Mouse (Mus musculus) stomach, embryonic 14.5 days (tissue): ENCODE data around the gene Kansl1. TPM values are rescaled to one million over a fixed set of nuclear protein-coding genes. Genes with fewer than 3 reads are reported as not detected.

Experiments used
- ATAC-seq: fragments of 200-750 bp; cut with Nextera tagmentation; 2 replicates; pipeline ENCODE4 v1.8.0; 2017; ENCODE audit warnings: low read depth, moderate TSS enrichment; ENCODE audit not compliant: insufficient number of reproducible peaks, insufficient read depth, low FRiP score
- H3K27ac ChIP-seq: fragments of 300-500 bp; sonication (generic); 2 replicates; pipeline ENCODE4 v1.5.1; 2014; ENCODE audit warnings: mild to moderate bottlenecking, low read length, moderate library complexity, mixed read lengths
- H3K27me3 ChIP-seq: fragments of 300-500 bp; sonication (generic); 2 replicates; pipeline ENCODE4 v1.6.1; 2014; ENCODE audit warnings: low read length, control low read depth, mixed read lengths; ENCODE audit not compliant: control insufficient read depth, insufficient read depth
- H3K36me3 ChIP-seq: fragments of 300-500 bp; sonication (generic); 2 replicates; pipeline ENCODE4 v1.6.1; 2014; ENCODE audit warnings: mild to moderate bottlenecking, control low read depth, low read length, moderate library complexity, mixed read lengths; ENCODE audit not compliant: control insufficient read depth, insufficient read depth
- H3K4me1 ChIP-seq: fragments of 300-500 bp; sonication (generic); 2 replicates; pipeline ENCODE4 v1.6.1; 2014; ENCODE audit warnings: low read length, control low read depth, mixed read lengths; ENCODE audit not compliant: control insufficient read depth, insufficient read depth
- H3K4me2 ChIP-seq: fragments of 300-500 bp; sonication (generic); replicated peaks from 2 replicates; pipeline ENCODE4 v1.6.1; 2014; ENCODE audit warnings: low read depth, low read length, control low read depth
- H3K4me3 ChIP-seq: fragments of 300-500 bp; sonication (generic); 2 replicates; pipeline ENCODE4 v1.5.1; 2014; ENCODE audit warnings: low read depth, low read length, control low read depth
- H3K9ac ChIP-seq: fragments of 300-500 bp; sonication (generic); replicated peaks from 2 replicates; pipeline ENCODE4 v1.6.1; 2014; ENCODE audit warnings: low read depth, mild to moderate bottlenecking, control low read depth, low read length, moderate library complexity, mixed read lengths
- H3K9me3 ChIP-seq: fragments of 300-500 bp; sonication (generic); 2 replicates; pipeline ENCODE4 v1.6.1; 2016; ENCODE audit warnings: low read depth, low read length, control low read depth; ENCODE audit not compliant: control insufficient read depth
- WGBS: fragments of 180-500 bp; shearing (Covaris S2); extraction: QIAGEN DNeasy Blood & Tissue Kit; methylation state at CpG from one replicate; pipeline ENCODE4 v1.1.7; 2014; 5-methylcytosine and 5-hydroxymethylcytosine counted together
- microRNA-seq: library from miRNA; unstranded; fragments of <30 nt; microRNA quantifications from one replicate; pipeline ENCODE4, GENCODE M21; 2016
- polyA plus RNA-seq: library from polyadenylated mRNA; unstranded; fragments of >200 nt; fragmentation: Nextera tagmentation; extraction: Ambion mirVana; gene quantifications from 2 replicates; pipeline ENCODE4 v1.2.1, GENCODE M21; 2014

Kansl1 gene
- polyA plus RNA-seq, 1 experiment from 2014 or later, result 28.1 TPM

- H3K27ac ChIP-seq, result peak overlapping the region; percentile 16; the same call in 1 of the 2 replicates
- 0 out of 2 replicates have a peak, but pooled peaks cover 4% of the 10 kb centered on the region for H3K4me1 ChIP-seq
- WGBS, result 23% methylated on average over 13 of the region's 13 CpGs
- H3K27me3 ChIP-seq, result no peaks in the 10 kb centered on the region
- no peaks in the 10 kb centered on the region for H3K36me3 ChIP-seq
- H3K4me2 ChIP-seq, result no peak overlapping the region
- no peaks in the 10 kb centered on the region for H3K9me3 ChIP-seq
- no peak overlapping the region for H3K4me3 ChIP-seq
- H3K9ac ChIP-seq, result no peak overlapping the region
- ATAC-seq, result peak; percentile 73
These were observed 179.2 kb downstream of the Kansl1 start for GRCm38 (mm10) chr11:104289199-104290031.

GRCm38 (mm10) chr11:104288835-104289198 lies 179.8 kb downstream of the Kansl1 start:
- Histone ChIP-seq H3K27me3 (no peaks in the 10 kb centered on the region), H3K27ac (peak overlapping the region; percentile 3; the same call in 1 of the 2 replicates), H3K4me3 (no peak overlapping the region), H3K4me2 (no peak overlapping the region), H3K9ac (no peak overlapping the region), H3K9me3 (no peaks in the 10 kb centered on the region), H3K36me3 (no peaks in the 10 kb centered on the region), H3K4me1 (0 out of 2 replicates have a peak, but pooled peaks cover 4% of the 10 kb centered on the region)
- no peak for ATAC-seq
- WGBS, result 54% methylated on average over 6 of the region's 6 CpGs

DNA sequence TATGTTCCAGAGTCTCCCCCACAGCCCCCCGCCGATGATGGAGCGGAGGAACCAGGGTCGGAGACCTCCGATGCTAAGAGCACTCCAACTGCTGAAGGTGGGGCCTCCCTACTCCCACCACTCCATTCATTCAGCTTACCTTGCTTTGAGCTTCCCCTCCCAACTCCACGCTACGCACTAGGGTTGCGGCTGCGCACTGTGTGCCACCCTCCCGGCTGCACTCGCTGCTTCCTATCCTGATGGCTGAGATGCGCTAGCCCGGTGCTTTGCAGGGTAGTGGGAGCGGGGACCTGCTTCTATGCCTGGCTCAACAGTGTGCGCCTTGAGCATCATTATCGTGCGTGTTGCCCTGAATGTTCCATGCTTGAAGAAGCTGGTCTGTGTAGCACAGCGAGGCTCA lies 181.5 kb downstream of the Kansl1 start:
- no peak overlapping the region for H3K4me3 ChIP-seq
- no peaks in the 10 kb centered on the region for H3K36me3 ChIP-seq
- no peaks in the 10 kb centered on the region for H3K27me3 ChIP-seq
- no peaks in the 10 kb centered on the region for H3K9me3 ChIP-seq
- no peak overlapping the region for H3K4me2 ChIP-seq
- H3K27ac ChIP-seq, result no peak overlapping the region
- WGBS, result 95% methylated on average over 18 of the region's 18 CpGs
- ATAC-seq, result no peak
- H3K4me1 ChIP-seq, result 0 out of 2 replicates have a peak, but pooled peaks cover 4% of the 10 kb centered on the region
- H3K9ac ChIP-seq, result no peak overlapping the region

Small RNAs within 50 kb of the gene (microRNA-seq; reads per million reads assigned to microRNA genes)
- not detected for gene Gm47315

Other genes starting within 250 kb of the Kansl1 start
- gene Mapt, start 237.5 kb downstream of the Kansl1 start, polyA plus RNA-seq, result 17.5 and 18.5 TPM in 2 replicates
- 51.6 and 53.3 TPM in 2 replicates for gene Cdc27, start 81.8 kb upstream of the Kansl1 start, polyA plus RNA-seq
- gene Myl4, start 81.8 kb upstream of the Kansl1 start, polyA plus RNA-seq, result 5.7 and 6.7 TPM in 2 replicates
- 3.1 and 3.6 TPM in 2 replicates for gene Itgb3, start 139.1 kb upstream of the Kansl1 start, polyA plus RNA-seq
- gene Gm11639, start 216.8 kb upstream of the Kansl1 start, polyA plus RNA-seq, result 0.03 and 0.08 TPM in 2 replicates